Mouse (Mus musculus) right cerebral cortex, postnatal 25 days (tissue): ENCODE measurements around the gene Glt8d1.

Source experiments
- DNase-seq: peaks from one replicate; pipeline ENCODE4 v3.0.0; 2022

Gene Glt8d1

GRCm38 (mm10) chr14:31001307-31002205 is at the start of gene Glt8d1, which contains the start of gene Spcs1:
Glt8d1 (plus strand) TSS chr14:31001400.
Spcs1 (minus strand) TSS chr14:31001672.
- DNase-seq, result peak; percentile 91

DNA sequence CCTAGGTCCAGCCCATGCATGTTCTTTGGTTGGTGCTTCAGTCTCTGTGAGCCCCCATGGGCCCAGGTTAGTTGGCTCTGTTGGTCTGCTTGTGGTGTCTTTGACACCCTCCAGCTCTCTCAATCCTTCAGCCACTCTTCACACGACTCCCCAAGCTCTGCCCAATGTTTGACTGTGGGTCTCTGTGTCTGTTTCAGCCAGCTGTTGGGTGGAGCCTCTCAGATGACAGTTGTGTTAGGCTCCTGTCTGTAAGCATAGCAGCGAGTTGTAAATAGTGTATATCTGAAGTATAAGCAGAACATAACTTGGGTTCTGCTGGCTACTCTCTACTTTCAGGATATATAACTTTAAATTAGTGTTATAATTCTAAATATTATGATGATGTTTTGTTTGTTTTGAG is 42.7 kb upstream of the Glt8d1 start:
- DNase-seq, result no peak

DNA sequence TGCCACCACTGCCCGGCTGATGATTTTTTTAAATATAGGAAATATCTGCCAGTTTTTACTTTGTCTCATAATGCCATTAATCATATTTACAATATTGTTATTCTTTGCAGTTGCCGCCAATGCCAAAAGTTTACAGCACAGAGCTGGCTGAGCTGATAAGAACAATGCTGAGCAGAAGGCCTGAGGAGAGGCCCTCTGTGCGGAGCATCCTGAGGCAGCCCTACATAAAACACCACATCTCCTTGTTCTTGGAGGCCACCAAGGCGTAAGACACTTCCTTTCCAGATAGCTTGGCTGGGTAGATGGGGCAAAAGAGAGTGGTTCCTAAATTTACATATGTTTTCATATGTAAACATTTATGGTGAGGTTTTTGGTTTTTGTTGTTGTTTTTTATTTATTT is 42.2 kb upstream of the Glt8d1 start:
- DNase-seq, result no peak

DNA sequence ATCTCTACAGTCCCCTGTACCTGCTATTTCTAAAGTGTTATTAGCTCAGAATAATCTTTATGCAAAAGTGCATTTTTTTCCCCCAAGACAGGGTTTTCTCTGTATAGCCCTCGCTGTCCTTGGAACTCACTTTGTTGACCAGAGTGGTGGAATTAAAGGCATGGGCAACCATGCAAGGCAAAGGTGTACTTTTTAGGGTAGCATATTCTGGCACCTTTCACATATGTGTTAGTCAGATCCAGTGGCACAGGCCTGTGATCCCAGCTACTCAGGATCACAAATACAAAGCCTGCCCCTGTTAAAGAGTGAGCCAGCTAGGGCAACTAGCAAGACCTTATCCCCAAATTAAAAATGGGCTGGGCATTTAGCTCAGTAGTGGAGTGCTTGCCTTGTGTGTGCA is 40.8 kb upstream of the Glt8d1 start:
- no peak for DNase-seq

DNA sequence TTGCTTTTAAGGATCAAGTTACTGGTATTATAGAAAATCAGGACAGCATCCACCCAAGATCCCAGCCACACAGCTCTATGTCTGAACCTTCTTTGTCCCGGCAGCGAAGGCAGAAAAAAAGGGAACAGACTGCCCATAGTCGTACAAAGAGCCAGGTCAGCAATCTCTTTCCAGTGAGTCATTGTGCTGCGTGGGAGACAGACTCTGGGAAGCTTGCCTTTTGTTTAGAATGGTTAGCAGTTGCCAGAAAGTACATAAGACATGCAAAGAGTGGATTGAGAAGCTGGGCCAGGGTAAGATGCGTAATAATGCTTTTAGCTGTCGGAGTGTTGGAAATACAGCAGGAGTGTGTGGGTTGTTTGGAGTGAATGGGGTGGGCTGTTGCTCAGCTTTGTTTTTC is 27.0 kb upstream of the Glt8d1 start:
- DNase-seq, result peak; percentile 61

DNA sequence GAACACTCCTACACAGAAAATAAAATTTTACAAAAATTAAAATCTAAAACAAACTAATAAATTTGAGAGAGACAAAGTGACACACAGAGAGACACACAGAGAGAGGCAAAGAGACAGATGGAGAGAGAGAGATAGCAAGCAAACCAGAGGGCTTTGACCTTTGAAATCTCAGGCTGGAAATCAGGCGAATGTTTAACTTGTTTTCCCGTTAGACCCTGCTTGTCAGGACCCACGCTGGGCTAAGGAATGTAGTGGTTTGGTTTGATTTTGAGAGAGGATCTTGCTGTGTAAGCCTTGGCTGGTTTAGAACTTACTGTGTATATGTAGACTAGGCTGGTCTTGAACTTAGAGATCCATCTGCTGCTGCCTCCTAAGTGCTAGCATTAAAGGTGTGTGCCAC is 25.0 kb upstream of the Glt8d1 start:
- no peak for DNase-seq

DNA sequence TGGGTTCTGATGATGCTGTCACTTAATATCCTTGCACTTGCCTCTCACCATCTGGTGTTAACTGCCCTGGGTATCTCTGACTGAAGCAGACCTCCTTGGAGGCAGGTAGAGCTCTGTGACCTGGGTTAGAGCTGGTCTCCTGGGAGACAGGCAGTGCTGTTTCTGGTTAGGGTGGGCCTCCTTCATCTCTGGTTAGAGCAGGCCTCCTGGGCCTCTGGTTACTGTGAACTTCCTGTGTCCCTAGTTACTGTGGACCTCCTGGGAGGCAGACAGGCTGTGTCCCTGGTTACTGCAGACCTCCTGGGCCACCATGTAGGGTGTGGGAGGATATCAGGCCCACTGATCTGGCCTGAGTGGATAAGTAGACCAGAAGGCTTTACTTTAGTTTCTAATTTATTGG is 4.8 kb upstream of the Glt8d1 start:
- DNase-seq, result no peak

GRCm38 (mm10) chr14:31000356-31000755 is 844 bp upstream of the Glt8d1 start:
- no peak for DNase-seq

- no peak for DNase-seq
Observed at GRCm38 (mm10) chr14:31000816-31001306, 339 bp upstream of the Glt8d1 start.

- DNase-seq, result no peak
Observed at GRCm38 (mm10) chr14:31004527-31004926, 3.3 kb downstream of the Glt8d1 start.

GRCm38 (mm10) chr14:31006779-31007178 is 5.6 kb downstream of the Glt8d1 start:
- DNase-seq, result no peak

- DNase-seq, result no peak
Observed at GRCm38 (mm10) chr14:31011588-31011987, 10.4 kb downstream of the Glt8d1 start.

DNA sequence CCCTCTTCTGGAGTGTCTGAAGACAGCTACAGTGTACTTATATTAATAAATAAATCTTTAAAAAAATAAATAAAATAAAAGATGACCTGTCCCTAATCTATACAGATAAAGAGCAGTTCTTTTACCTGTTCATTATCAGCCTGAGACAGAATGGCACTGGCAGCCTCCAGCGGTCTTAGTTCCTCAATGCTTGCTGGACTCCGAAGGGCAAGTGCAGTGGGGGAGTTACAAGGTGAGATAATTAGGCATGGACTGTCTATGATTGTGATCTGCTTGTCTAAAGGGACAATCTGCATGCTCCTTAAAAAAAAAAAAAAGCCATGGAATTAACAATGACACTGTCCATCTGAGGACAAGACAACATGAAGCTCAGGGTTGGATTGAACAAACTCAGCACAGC is 12.7 kb downstream of the Glt8d1 start:
- no peak for DNase-seq

- no peak for DNase-seq
Observed at GRCm38 (mm10) chr14:31016063-31016462, 14.9 kb downstream of the Glt8d1 start.

DNA sequence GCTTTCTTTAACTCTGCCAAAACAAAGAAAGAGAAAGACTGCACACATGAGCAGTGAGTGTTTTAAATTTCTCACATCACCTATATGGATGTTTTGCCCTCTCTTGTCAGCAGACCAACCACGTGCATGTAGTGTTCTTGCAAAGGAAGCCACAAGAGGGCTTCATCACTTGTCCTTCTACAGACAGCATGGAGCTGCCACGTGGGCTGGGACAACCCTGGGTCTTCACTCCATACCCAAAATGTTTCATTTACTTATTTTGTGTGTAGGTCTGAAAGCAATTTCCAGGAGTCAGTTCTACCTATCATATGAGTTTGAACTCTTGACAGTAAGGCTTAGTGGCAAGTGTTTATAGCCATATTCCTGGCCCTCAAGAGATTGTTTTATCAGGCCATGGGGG is 16.7 kb downstream of the Glt8d1 start:
- DNase-seq, result no peak

GRCm38 (mm10) chr14:31018860-31019291 is 17.7 kb downstream of the Glt8d1 start, which contains the start of the genes Pbrm1 and Gnl3:
Pbrm1 (plus strand) TSS chr14:31019138.
Gnl3 (minus strand) TSS chr14:31019152.
- peak; percentile 98 for DNase-seq

DNA sequence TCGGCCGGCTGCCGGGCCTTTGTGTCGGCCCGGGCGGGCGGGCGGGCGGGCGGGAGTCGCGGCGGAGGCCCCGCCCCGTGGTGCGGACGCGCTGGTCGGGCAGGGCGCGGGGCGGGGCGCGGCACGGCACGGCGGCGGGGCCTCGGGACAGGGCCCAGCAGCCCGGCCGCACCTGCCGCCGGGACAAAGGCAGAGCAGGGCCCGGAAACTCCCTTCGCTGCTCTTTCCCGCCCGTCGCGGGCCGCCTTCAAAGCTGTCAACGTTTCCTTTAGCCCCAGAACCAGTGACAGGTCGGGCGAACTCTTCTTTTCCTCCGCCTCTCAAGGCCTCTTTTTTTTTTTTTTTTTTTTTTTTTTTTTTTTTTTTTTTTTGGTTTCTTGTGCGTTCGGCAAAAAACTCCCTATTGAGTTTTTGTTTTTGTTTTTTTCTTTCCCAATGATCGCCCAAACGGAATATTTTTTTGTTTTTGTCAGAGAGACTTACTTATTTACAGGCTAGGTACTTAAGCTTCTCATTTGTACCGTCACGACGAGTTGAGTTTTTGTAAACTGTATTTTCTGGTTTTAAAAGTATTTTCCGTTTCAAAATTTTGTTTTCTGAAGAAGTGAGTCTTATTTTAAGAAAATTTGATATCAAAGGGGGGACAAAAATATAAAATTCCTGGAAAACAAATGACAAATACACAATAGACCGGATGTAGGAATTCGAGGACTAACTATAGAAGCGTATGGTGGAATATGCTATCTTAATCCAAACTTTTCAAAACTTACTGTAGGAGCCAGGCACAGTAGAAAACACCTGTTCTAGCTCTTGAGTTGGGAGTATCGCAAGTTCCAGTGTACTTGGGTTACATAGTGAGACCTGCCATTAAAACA is 18.4 kb downstream of the Glt8d1 start:
- DNase-seq, result no peak

GRCm38 (mm10) chr14:31022579-31022978 is 21.4 kb downstream of the Glt8d1 start:
- no peak for DNase-seq

- DNase-seq, result no peak
Observed at GRCm38 (mm10) chr14:31025785-31026184, 24.6 kb downstream of the Glt8d1 start.

- DNase-seq, result no peak
Observed at GRCm38 (mm10) chr14:31045296-31045695, 44.1 kb downstream of the Glt8d1 start.

DNA sequence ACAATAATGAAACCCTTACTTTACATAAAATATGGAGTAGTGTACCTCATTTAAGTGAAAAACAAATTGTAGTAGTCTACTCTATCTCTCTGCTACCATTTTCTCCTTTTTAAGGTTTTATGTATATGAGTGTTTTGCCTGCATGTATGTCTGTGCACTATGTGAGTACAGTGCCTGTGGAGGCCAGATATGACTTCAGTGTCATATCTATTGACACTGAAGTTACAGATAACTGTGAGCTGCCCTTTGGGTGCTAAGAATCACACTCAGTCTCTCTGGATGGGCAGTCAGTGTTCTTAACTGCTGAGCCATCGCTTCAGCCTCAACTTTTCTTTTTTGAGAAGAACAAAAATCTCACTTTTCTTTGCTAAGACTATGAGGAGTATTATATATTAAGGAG is 44.6 kb downstream of the Glt8d1 start:
- DNase-seq, result no peak
